Mouse (Mus musculus): ENCODE results near the gene Prpf40b.

GRCm38 (mm10) chr15:99343414-99344147 lies 48.7 kb downstream of the Prpf40b start:
- no peak for TF ChIP-seq CTCF (IDR thresholded peaks at IDR 0.05; ENCODE audit: low read depth)
- TF ChIP-seq EP300 (IDR thresholded peaks at IDR 0.05; ENCODE audit: low read depth): no peak
